Mouse (Mus musculus) midbrain, embryonic 12.5 days (tissue): ENCODE results near the gene Gm21149. TPM values are rescaled to one million over a fixed set of nuclear protein-coding genes. Genes with fewer than 3 reads are reported as not detected.
"Not testable (repeated sequence)": the region's sequence is repeated elsewhere in the genome, so short reads cannot be mapped to it uniquely, and the experiment has no call there.

Experiments
- ATAC-seq: fragments of 200-750 bp; cut with Nextera tagmentation; 2 replicates; pipeline ENCODE4 v1.8.0; 2017; ENCODE audit warnings: low read depth, moderate TSS enrichment, moderate library complexity; ENCODE audit not compliant: low FRiP score
- H3K27ac ChIP-seq: fragments of 300-500 bp; sonication (generic); replicated peaks from 2 replicates; pipeline ENCODE4 v1.5.1; 2016; ENCODE audit warnings: mild to moderate bottlenecking
- H3K27me3 ChIP-seq: fragments of 300-500 bp; sonication (generic); 2 replicates; pipeline ENCODE4 v1.6.1; 2016; ENCODE audit warnings: mild to moderate bottlenecking
- H3K36me3 ChIP-seq: fragments of 300-500 bp; sonication (generic); 2 replicates; pipeline ENCODE4 v1.6.1; 2016
- H3K4me1 ChIP-seq: fragments of 300-500 bp; sonication (generic); 2 replicates; pipeline ENCODE4 v1.6.1; 2016
- H3K4me2 ChIP-seq: fragments of 300-500 bp; sonication (generic); replicated peaks from 2 replicates; pipeline ENCODE4 v1.6.1; 2016; ENCODE audit warnings: mild to moderate bottlenecking, moderate library complexity
- H3K4me3 ChIP-seq: fragments of 300-500 bp; sonication (generic); 2 replicates; pipeline ENCODE4 v1.5.1; 2016; ENCODE audit warnings: mild to moderate bottlenecking
- H3K9ac ChIP-seq: fragments of 300-500 bp; sonication (generic); replicated peaks from 2 replicates; pipeline ENCODE4 v1.6.1; 2016; ENCODE audit warnings: mild to moderate bottlenecking, moderate library complexity
- H3K9me3 ChIP-seq: fragments of 300-500 bp; sonication (generic); 2 replicates; pipeline ENCODE4 v1.6.1; 2016; ENCODE audit warnings: mild to moderate bottlenecking
- WGBS: fragments of 180-500 bp; shearing (Covaris S2); methylation state at CpG from one replicate; pipeline ENCODE4 v1.1.7; 2016; 5-methylcytosine and 5-hydroxymethylcytosine counted together
- polyA plus RNA-seq: library from polyadenylated mRNA; unstranded; fragments of >200 nt; fragmentation: Nextera tagmentation; extraction: Ambion mirVana; gene quantifications from 2 replicates; pipeline ENCODE4 v1.2.1, GENCODE M21; 2016

Gene Gm21149
- polyA plus RNA-seq, 1 experiment from 2014 or later, result not detected

GRCm38 (mm10) chr5:15498774-15499400 lies 22.6 kb upstream of the Gm21149 start:
- H3K4me2 ChIP-seq, H3K27me3 ChIP-seq, H3K36me3 ChIP-seq, H3K9ac ChIP-seq, H3K4me1 ChIP-seq, H3K27ac ChIP-seq, H3K4me3 ChIP-seq: not testable (repeated sequence)
- WGBS, result 30% methylated on average over 5 of the region's 5 CpGs
- ATAC-seq, result peak; percentile 89
- peaks cover 30% of the 10 kb centered on the region for H3K9me3 ChIP-seq

GRCm38 (mm10) chr5:15498350-15498749 lies 22.0 kb upstream of the Gm21149 start:
- not testable (repeated sequence) for H3K4me3 ChIP-seq, H3K27me3 ChIP-seq, H3K4me2 ChIP-seq, H3K36me3 ChIP-seq, ATAC-seq, H3K27ac ChIP-seq, H3K4me1 ChIP-seq, H3K9ac ChIP-seq
- peaks cover 35% of the 10 kb centered on the region for H3K9me3 ChIP-seq
- WGBS, result 79% methylated on average over 3 of the region's 3 CpGs

GRCm38 (mm10) chr5:15490934-15491333 lies 14.6 kb upstream of the Gm21149 start:
- not testable (repeated sequence) for H3K9ac ChIP-seq, H3K36me3 ChIP-seq, H3K27me3 ChIP-seq, H3K4me1 ChIP-seq, H3K4me2 ChIP-seq, H3K4me3 ChIP-seq, H3K27ac ChIP-seq
- H3K9me3 ChIP-seq, result peaks cover 35% of the 10 kb centered on the region
- ATAC-seq, result peak; percentile 47; the same call in 1 of the 2 replicates
- 63% methylated on average over 2 of the region's 2 CpGs for WGBS

- H3K27me3 ChIP-seq, result no peaks in the 10 kb centered on the region
- no peaks in the 10 kb centered on the region for H3K36me3 ChIP-seq
- H3K4me2 ChIP-seq, result no peak overlapping the region
- WGBS, result 84% methylated on average over 5 of the region's 5 CpGs
- H3K9me3 ChIP-seq, result peaks cover 37% of the 10 kb centered on the region
- ATAC-seq, result 0 out of 2 replicates have a peak, but pooled peaks have one; percentile 68
- H3K4me3 ChIP-seq, result no peak overlapping the region
- H3K9ac ChIP-seq, result no peak overlapping the region
- no peak overlapping the region for H3K27ac ChIP-seq
- H3K4me1 ChIP-seq, result no peaks in the 10 kb centered on the region
Observed at GRCm38 (mm10) chr5:15488743-15489142, 12.4 kb upstream of the Gm21149 start.

GRCm38 (mm10) chr5:15484616-15485015 lies 8.3 kb upstream of the Gm21149 start:
- not testable (repeated sequence) for ATAC-seq, H3K4me1 ChIP-seq, H3K36me3 ChIP-seq, H3K27me3 ChIP-seq, H3K4me2 ChIP-seq, H3K27ac ChIP-seq, H3K9ac ChIP-seq, H3K4me3 ChIP-seq
- WGBS, result 28% methylated on average over 2 of the region's 2 CpGs
- H3K9me3 ChIP-seq, result peaks cover 33% of the 10 kb centered on the region

- not testable (repeated sequence) for H3K36me3 ChIP-seq, H3K4me2 ChIP-seq, H3K27me3 ChIP-seq, H3K4me3 ChIP-seq, H3K27ac ChIP-seq, H3K9ac ChIP-seq, ATAC-seq, H3K4me1 ChIP-seq
- 59% methylated on average over 4 of the region's 4 CpGs for WGBS
- H3K9me3 ChIP-seq, result peaks cover 29% of the 10 kb centered on the region
Observed at GRCm38 (mm10) chr5:15483576-15483975, 7.3 kb upstream of the Gm21149 start.

GRCm38 (mm10) chr5:15482815-15483214 lies 6.5 kb upstream of the Gm21149 start:
- H3K27me3 ChIP-seq, result not testable (repeated sequence)

GRCm38 (mm10) chr5:15470141-15470540 lies 6.2 kb downstream of the Gm21149 start:
- H3K27ac ChIP-seq, H3K4me3 ChIP-seq, H3K36me3 ChIP-seq, H3K9ac ChIP-seq, H3K4me2 ChIP-seq, H3K27me3 ChIP-seq, H3K4me1 ChIP-seq, ATAC-seq: not testable (repeated sequence)
- 88% methylated on average over 1 of the region's 1 CpGs for WGBS
- peaks cover 37% of the 10 kb centered on the region for H3K9me3 ChIP-seq

More at GRCm38 (mm10) chr5:15482815-15483214, 6.5 kb upstream of the Gm21149 start:
- not testable (repeated sequence) for H3K27ac ChIP-seq, H3K36me3 ChIP-seq, H3K4me3 ChIP-seq, H3K4me1 ChIP-seq, H3K9ac ChIP-seq, H3K4me2 ChIP-seq, ATAC-seq
- H3K9me3 ChIP-seq, result peaks cover 32% of the 10 kb centered on the region
- 55% methylated on average over 2 of the region's 2 CpGs for WGBS

GRCm38 (mm10) chr5:15467768-15468167 lies 8.6 kb downstream of the Gm21149 start:
- not testable (repeated sequence) for H3K27ac ChIP-seq, H3K27me3 ChIP-seq, ATAC-seq, H3K36me3 ChIP-seq, H3K4me1 ChIP-seq, H3K9ac ChIP-seq, H3K4me3 ChIP-seq, H3K4me2 ChIP-seq
- WGBS, result 60% methylated on average over 6 of the region's 6 CpGs
- peaks cover 43% of the 10 kb centered on the region for H3K9me3 ChIP-seq

- ATAC-seq, result not testable (repeated sequence)
Observed at GRCm38 (mm10) chr5:15466218-15466617, 10.1 kb downstream of the Gm21149 start.

GRCm38 (mm10) chr5:15463561-15463960 lies 12.8 kb downstream of the Gm21149 start:
- peaks cover 41% of the 10 kb centered on the region for H3K9me3 ChIP-seq
- not testable (repeated sequence) for H3K27me3 ChIP-seq, H3K9ac ChIP-seq, ATAC-seq, H3K4me3 ChIP-seq, H3K4me1 ChIP-seq, H3K27ac ChIP-seq, H3K4me2 ChIP-seq, H3K36me3 ChIP-seq
- WGBS, result 50% methylated on average over 2 of the region's 2 CpGs

More at GRCm38 (mm10) chr5:15466218-15466617, 10.1 kb downstream of the Gm21149 start:
- WGBS, result 60% methylated on average over 1 of the region's 1 CpGs
- H3K9ac ChIP-seq, H3K4me2 ChIP-seq, H3K4me1 ChIP-seq, H3K27me3 ChIP-seq, H3K36me3 ChIP-seq, H3K27ac ChIP-seq, H3K4me3 ChIP-seq: not testable (repeated sequence)
- H3K9me3 ChIP-seq, result peaks cover 44% of the 10 kb centered on the region

GRCm38 (mm10) chr5:15461613-15462012 lies 14.7 kb downstream of the Gm21149 start:
- not testable (repeated sequence) for H3K9ac ChIP-seq, H3K4me1 ChIP-seq, H3K36me3 ChIP-seq, H3K4me3 ChIP-seq, ATAC-seq, H3K27ac ChIP-seq, H3K27me3 ChIP-seq, H3K4me2 ChIP-seq
- WGBS, result 60% methylated on average over 8 of the region's 8 CpGs
- peaks cover 30% of the 10 kb centered on the region for H3K9me3 ChIP-seq
